Mouse (Mus musculus) forebrain, embryonic 16.5 days (tissue): ENCODE results near the gene Kcnj12. TPM values are rescaled to one million over a fixed set of nuclear protein-coding genes. Genes with fewer than 3 reads are reported as not detected.

Experiments
- ATAC-seq: fragments of 200-750 bp; cut with Nextera tagmentation; 2 replicates; pipeline ENCODE4 v1.8.0; 2017; ENCODE audit warnings: mild to moderate bottlenecking, moderate library complexity
- H3K27ac ChIP-seq: fragments of 300-500 bp; sonication (generic); 2 replicates; pipeline ENCODE4 v1.5.1; 2014; ENCODE audit warnings: low read length, control low read depth
- H3K27me3 ChIP-seq: fragments of 300-500 bp; sonication (generic); replicated peaks from 2 replicates; pipeline ENCODE4 v1.6.1; 2014; ENCODE audit warnings: low read length; ENCODE audit not compliant: control insufficient read depth, insufficient read depth
- H3K36me3 ChIP-seq: fragments of 300-500 bp; sonication (generic); 2 replicates; pipeline ENCODE4 v1.6.1; 2014; ENCODE audit not compliant: control insufficient read depth, insufficient read depth
- H3K4me1 ChIP-seq: fragments of 300-500 bp; sonication (generic); replicated peaks from 2 replicates; pipeline ENCODE4 v1.6.1; 2014; ENCODE audit warnings: low read length; ENCODE audit not compliant: control insufficient read depth, insufficient read depth
- H3K4me2 ChIP-seq: fragments of 300-500 bp; sonication (generic); 2 replicates; pipeline ENCODE4 v1.6.1; 2014; ENCODE audit warnings: mild to moderate bottlenecking, low read length, control low read depth
- H3K4me3 ChIP-seq: fragments of 300-500 bp; sonication (generic); replicated peaks from 2 replicates; pipeline ENCODE4 v1.5.1; 2014; ENCODE audit warnings: mild to moderate bottlenecking, low read length, control low read depth
- H3K9ac ChIP-seq: fragments of 300-500 bp; sonication (generic); replicated peaks from 2 replicates; pipeline ENCODE4 v1.6.1; 2014; ENCODE audit warnings: low read depth, low read length, control low read depth
- H3K9me3 ChIP-seq: fragments of 300-500 bp; sonication (generic); 2 replicates; pipeline ENCODE4 v1.6.1; 2016; ENCODE audit warnings: low read length; ENCODE audit not compliant: control insufficient read depth
- WGBS: fragments of 180-500 bp; shearing (Covaris S2); extraction: QIAGEN DNeasy Blood & Tissue Kit; methylation state at CpG from one replicate; pipeline ENCODE4 v1.1.7; 2014; 5-methylcytosine and 5-hydroxymethylcytosine counted together
- polyA plus RNA-seq: library from polyadenylated mRNA; unstranded; fragments of >200 nt; fragmentation: Nextera tagmentation; extraction: Ambion mirVana; gene quantifications from 2 replicates; pipeline ENCODE4 v1.2.1, GENCODE M21; 2015

The Kcnj12 gene
- polyA plus RNA-seq, 1 experiment from 2014 or later = 1.6 TPM

DNA sequence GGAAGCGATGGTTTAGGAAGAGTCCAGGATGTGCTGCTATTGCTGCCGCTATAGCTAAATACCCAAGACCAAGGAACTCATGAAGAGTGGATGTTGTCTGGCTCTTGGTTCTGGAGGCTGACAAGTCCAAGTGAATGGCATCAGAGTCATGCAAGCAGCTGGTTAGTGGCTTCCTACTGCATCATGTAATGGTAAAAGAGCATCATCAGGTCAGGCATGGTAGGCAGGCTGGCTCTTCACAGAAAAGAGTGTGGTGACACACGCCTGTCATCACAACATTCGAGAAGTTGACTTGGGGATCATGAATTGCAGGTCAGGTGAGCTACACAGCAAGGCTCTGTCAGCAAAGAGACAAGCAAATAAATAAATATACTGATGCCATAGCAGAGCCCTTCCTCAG lies 89.1 kb downstream of the Kcnj12 start:
- H3K9me3 ChIP-seq = no peaks in the 10 kb centered on the region
- no peak for ATAC-seq
- H3K4me2 ChIP-seq = no peak overlapping the region
- no peak overlapping the region for H3K9ac ChIP-seq
- no peaks in the 10 kb centered on the region for H3K4me1 ChIP-seq
- no peak overlapping the region for H3K4me3 ChIP-seq
- H3K27me3 ChIP-seq = no peaks in the 10 kb centered on the region
- H3K36me3 ChIP-seq = no peaks in the 10 kb centered on the region
- H3K27ac ChIP-seq = no peak overlapping the region
- WGBS = 92% methylated on average over 4 of the region's 4 CpGs

GRCm38 (mm10) chr11:61112323-61112995 lies 90.1 kb downstream of the Kcnj12 start:
- Histone ChIP-seq H3K27ac (no peak overlapping the region), H3K27me3 (no peaks in the 10 kb centered on the region), H3K36me3 (no peaks in the 10 kb centered on the region), H3K4me3 (no peak overlapping the region), H3K4me2 (no peak overlapping the region), H3K9ac (no peak overlapping the region), H3K9me3 (no peaks in the 10 kb centered on the region), H3K4me1 (no peaks in the 10 kb centered on the region)
- no peak for ATAC-seq
- 88% methylated on average over 8 of the region's 8 CpGs for WGBS

- ATAC-seq = no peak
- H3K9me3 ChIP-seq = no peaks in the 10 kb centered on the region
- H3K27ac ChIP-seq = no peak overlapping the region
- no peak overlapping the region for H3K9ac ChIP-seq
- H3K4me3 ChIP-seq = no peak overlapping the region
- WGBS = 65% methylated on average over 8 of the region's 8 CpGs
- no peak overlapping the region for H3K4me2 ChIP-seq
- no peaks in the 10 kb centered on the region for H3K4me1 ChIP-seq
- H3K36me3 ChIP-seq = no peaks in the 10 kb centered on the region
- H3K27me3 ChIP-seq = no peaks in the 10 kb centered on the region
These were observed 93.9 kb downstream of the Kcnj12 start for GRCm38 (mm10) chr11:61116226-61116625.

- Histone ChIP-seq H3K4me3 (no peak overlapping the region), H3K4me1 (no peaks in the 10 kb centered on the region), H3K27ac (no peak overlapping the region), H3K9ac (no peak overlapping the region), H3K27me3 (no peaks in the 10 kb centered on the region), H3K9me3 (no peaks in the 10 kb centered on the region), H3K36me3 (no peaks in the 10 kb centered on the region), H3K4me2 (no peak overlapping the region)
- WGBS = 89% methylated on average over 3 of the region's 3 CpGs
- no peak for ATAC-seq
These were observed 97.7 kb downstream of the Kcnj12 start for GRCm38 (mm10) chr11:61119996-61120583.

Other genes starting within 250 kb of the Kcnj12 start
- 11.5 and 12.2 TPM in 2 replicates for gene Top3a, start 245.2 kb upstream of the Kcnj12 start, polyA plus RNA-seq
- gene Smcr8, start 245.0 kb upstream of the Kcnj12 start, polyA plus RNA-seq = 7.0 and 7.8 TPM in 2 replicates
- gene Shmt1, start 210.8 kb upstream of the Kcnj12 start, polyA plus RNA-seq = 14.9 and 17.7 TPM in 2 replicates
- 29.5 and 34.5 TPM in 2 replicates for gene Dhrs7b, start 191.9 kb upstream of the Kcnj12 start, polyA plus RNA-seq
- gene Tmem11, start 143.3 kb upstream of the Kcnj12 start, polyA plus RNA-seq = 56.6 and 61.2 TPM in 2 replicates
- 32.5 and 35.0 TPM in 2 replicates for gene Natd1, start 107.8 kb upstream of the Kcnj12 start, polyA plus RNA-seq
- 33.6 and 38.1 TPM in 2 replicates for gene Map2k3, start 90.5 kb upstream of the Kcnj12 start, polyA plus RNA-seq
- 0.57 and 1.1 TPM in 2 replicates for gene Tnfrsf13b, start 104.2 kb downstream of the Kcnj12 start, polyA plus RNA-seq
- 479 and 501 TPM in 2 replicates for gene Usp22, start 152.5 kb downstream of the Kcnj12 start, polyA plus RNA-seq
- gene Aldh3a1, start 185.0 kb downstream of the Kcnj12 start, polyA plus RNA-seq = 0.14 and 0.15 TPM in 2 replicates
- gene Aldh3a2, start 244.9 kb downstream of the Kcnj12 start, polyA plus RNA-seq = 29.5 and 29.8 TPM in 2 replicates